In the genomic region with DNA sequence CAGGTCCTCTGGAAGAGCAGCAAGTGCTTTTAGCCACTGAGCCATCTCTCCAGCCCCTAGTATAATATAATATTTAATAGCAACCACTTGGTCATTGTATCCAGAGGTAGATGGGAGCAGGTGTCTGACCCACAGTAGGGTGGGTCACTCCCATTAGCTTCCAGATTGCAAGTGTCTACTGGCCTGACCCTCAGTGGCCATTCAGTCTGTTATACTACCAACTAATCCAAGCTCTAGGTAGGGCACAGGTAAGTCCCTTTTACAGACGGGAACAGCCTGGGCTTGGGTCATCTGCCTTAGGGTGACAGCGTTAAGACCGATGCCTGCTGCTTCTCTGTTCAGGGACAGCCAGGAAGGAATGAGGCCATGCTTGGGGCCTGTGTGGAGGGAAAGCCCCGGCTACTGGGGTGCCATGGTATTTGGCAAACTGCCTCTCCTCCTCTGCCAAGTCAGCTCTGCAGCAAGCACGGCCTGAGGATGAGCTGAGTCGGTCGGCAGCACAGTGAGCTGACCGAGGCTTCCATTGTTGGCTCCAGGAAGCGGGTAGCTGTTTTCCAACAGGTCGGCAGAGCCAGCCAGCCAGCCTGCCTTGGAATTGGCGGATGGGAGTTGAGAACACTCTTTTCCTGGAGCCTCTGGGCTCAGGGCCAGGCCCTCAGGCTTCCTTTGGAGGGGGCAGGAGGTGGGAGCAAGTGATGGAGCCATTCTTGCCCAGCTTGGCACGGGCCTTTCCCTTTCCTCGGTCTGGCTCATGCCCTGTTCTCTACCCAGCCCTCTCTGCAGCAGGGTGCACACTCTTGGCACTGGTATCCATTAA, we compare ENCODE assay signal across 9 mouse cellular contexts.
DNase-seq lines count a peak whose midpoint lies in the region; ATAC-seq lines count a peak whose summit lies in the region.
"Had no signal": no experiment of that assay in that cellular context is flagged by ENCODE, and none has a peak within 500 bp of the region (broad histone marks: within the 10 kb centered on the region; RNA-seq: fewer than 3 reads in every experiment).

No protein-coding gene starts in this region.

- H3K4me2 ChIP-seq in lung, embryonic 15.5 days = no peak overlapping the region
- H3K4me2 ChIP-seq in liver, embryonic 12.5 days = no peak overlapping the region

- peak overlapping the region; percentile 68 for H3K27ac ChIP-seq in lung, embryonic 15.5 days
- H3K27ac ChIP-seq in liver, embryonic 12.5 days = no peak overlapping the region

- H3K36me3 ChIP-seq in lung, embryonic 15.5 days = no peaks in the 10 kb centered on the region
- no peaks in the 10 kb centered on the region for H3K36me3 ChIP-seq in liver, embryonic 12.5 days

- peaks cover 13% of the 10 kb centered on the region for H3K4me1 ChIP-seq in lung, embryonic 15.5 days
- H3K4me1 ChIP-seq in liver, embryonic 12.5 days = no peaks in the 10 kb centered on the region; the same call in 1 of the 2 replicates
- H3K4me1 ChIP-seq: megakaryocyte, embryonic 14.5 days had no signal

- H3K9me3 ChIP-seq in lung, embryonic 15.5 days = no peaks in the 10 kb centered on the region
- no peaks in the 10 kb centered on the region for H3K9me3 ChIP-seq in liver, embryonic 12.5 days (replicated peaks)

- ATAC-seq in lung, embryonic 15.5 days (ENCODE audit: borderline replicate concordance, extremely low read depth, low FRiP score, low TSS enrichment) = peak; percentile 56
- ATAC-seq in liver, embryonic 12.5 days = no peak

- 46% methylated on average over 13 of the region's 13 CpGs for WGBS in lung, embryonic 15.5 days
- 73% methylated on average over 13 of the region's 13 CpGs for WGBS in liver, embryonic 12.5 days (ENCODE audit: insufficient replicate concordance)

- H3K4me3 ChIP-seq in lung, embryonic 15.5 days = no peak overlapping the region
- H3K4me3 ChIP-seq in liver, embryonic 12.5 days = no peak overlapping the region
- H3K4me3 ChIP-seq: megakaryocyte, embryonic 14.5 days had no signal

- peak; percentile 78 to 88 for DNase-seq in adrenal gland, adult (ENCODE audit: inconsistent age in 2 of 2, low spot score in 1 of 2)
- no peak for DNase-seq in adrenal gland, postnatal 4 days (ENCODE audit: low spot score in 2 of 2)
- DNase-seq in cerebellum, adult 9-10 months = peak; percentile 88
- DNase-seq in gastrocnemius, postnatal 10 days = peak; percentile 57
- DNase-seq in kidney, adult 9 months = peak; percentile 75
- peak; percentile 34 to 42 for DNase-seq in right cerebral cortex, postnatal 36 days (ENCODE audit: low spot score in 2 of 2)

- no peaks in the 10 kb centered on the region for H3K27me3 ChIP-seq in lung, embryonic 15.5 days
- H3K27me3 ChIP-seq in liver, embryonic 12.5 days (replicated peaks) = no peaks in the 10 kb centered on the region

- no peak overlapping the region for H3K9ac ChIP-seq in lung, embryonic 15.5 days
- no peak overlapping the region for H3K9ac ChIP-seq in liver, embryonic 12.5 days

Comparison
In these comparisons a context has a peak if more than half of its experiments do, and no peak if none do; other contexts are left out.
1. DNase-seq: peak in adrenal gland, adult (2 of 2), cerebellum, adult 9-10 months (single experiment), gastrocnemius, postnatal 10 days (single experiment), kidney, adult 9 months (single experiment) and right cerebral cortex, postnatal 36 days (2 of 2); none in adrenal gland, postnatal 4 days (0 of 2).